Mouse (Mus musculus) bone marrow, adult 2 months (tissue): ENCODE measurements at regions not wholly inside any gene's neighbourhood (a gene's known extent, or its start where the extent isn't known, plus 50 kb on each side); places are given as distances from the start of the nearest gene placed in this dataset.

ENCODE experiments used
- CTCF ChIP-seq: fragments of 200-500 bp; IDR thresholded peaks from 2 replicates; pipeline ENCODE4 v1.5.1; 2011; ENCODE audit warnings: low read length, control low read depth; ENCODE audit not compliant: control insufficient read depth, insufficient read depth
- POLR2A ChIP-seq: fragments of 200-500 bp; IDR thresholded peaks from 2 replicates; pipeline ENCODE4 v1.6.1; 2011; ENCODE audit warnings: low read depth, mild to moderate bottlenecking, control low read depth, low read length, borderline replicate concordance; ENCODE audit not compliant: control insufficient read depth

- TF ChIP-seq CTCF: no peak
- TF ChIP-seq POLR2A: no peak
Measured at GRCm38 (mm10) chr5:73875847-73876246, 192.4 kb downstream of the Usp46 start.
